Mouse (Mus musculus) bone marrow macrophage, adult 2 months (primary cell): Measurements from ENCODE around the gene Olfr1417.

Experiments used
- CTCF ChIP-seq: IDR thresholded peaks from 2 replicates; pipeline ENCODE4 v1.5.1; 2012; ENCODE audit warnings: low read depth, mild to moderate bottlenecking, low read length, moderate library complexity
- POLR2A ChIP-seq: IDR thresholded peaks from 2 replicates; pipeline ENCODE4 v1.6.1; 2012; ENCODE audit warnings: mild to moderate bottlenecking, low read depth, low read length, borderline replicate concordance

GRCm38 (mm10) chr19:11793741-11794359, 45.2 kb downstream of the Olfr1417 start:
- TF ChIP-seq POLR2A (no peak), CTCF (no peak)
